Mouse (Mus musculus): ENCODE measurements around the gene Slc4a3.

Gene Slc4a3

GRCm38 (mm10) chr1:75524679-75525078 is 21.4 kb upstream of the Slc4a3 start:
- no peak for DNase-seq

- no peak for DNase-seq
These were observed 15.5 kb upstream of the Slc4a3 start for GRCm38 (mm10) chr1:75530546-75530945.

GRCm38 (mm10) chr1:75532280-75533172 is 13.5 kb upstream of the Slc4a3 start:
- DNase-seq: no peak

- DNase-seq: no peak
These were observed 12.5 kb upstream of the Slc4a3 start for GRCm38 (mm10) chr1:75533325-75534252.

GRCm38 (mm10) chr1:75537587-75537986 is 8.5 kb upstream of the Slc4a3 start:
- no peak for DNase-seq

GRCm38 (mm10) chr1:75538597-75539190 is 7.4 kb upstream of the Slc4a3 start:
- no peak for DNase-seq

GRCm38 (mm10) chr1:75541496-75541895 is 4.6 kb upstream of the Slc4a3 start:
- no peak for DNase-seq

- no peak for DNase-seq
These were observed 1.7 kb upstream of the Slc4a3 start for GRCm38 (mm10) chr1:75544351-75544750.

GRCm38 (mm10) chr1:75547351-75547750 is 1.3 kb downstream of the Slc4a3 start:
- no peak for DNase-seq

GRCm38 (mm10) chr1:75548083-75548482 is 2.0 kb downstream of the Slc4a3 start:
- DNase-seq: no peak

- no peak for DNase-seq
These were observed 2.8 kb downstream of the Slc4a3 start for GRCm38 (mm10) chr1:75548871-75549270.

- DNase-seq: no peak
These were observed 3.5 kb downstream of the Slc4a3 start for GRCm38 (mm10) chr1:75549289-75550279.

- DNase-seq: no peak
These were observed 4.5 kb downstream of the Slc4a3 start for GRCm38 (mm10) chr1:75550586-75550985.

- no peak for DNase-seq
These were observed 9.6 kb downstream of the Slc4a3 start for GRCm38 (mm10) chr1:75555680-75556079.

- DNase-seq: no peak
These were observed 10.2 kb downstream of the Slc4a3 start for GRCm38 (mm10) chr1:75556143-75556781.

GRCm38 (mm10) chr1:75557041-75557440 is 11.0 kb downstream of the Slc4a3 start:
- DNase-seq: no peak

- no peak for DNase-seq
These were observed 12.5 kb downstream of the Slc4a3 start for GRCm38 (mm10) chr1:75558388-75559178.

- DNase-seq: peak; percentile 96
These were observed 13.3 kb downstream of the Slc4a3 start for GRCm38 (mm10) chr1:75559212-75559925.

GRCm38 (mm10) chr1:75560206-75560913 is 14.3 kb downstream of the Slc4a3 start:
- DNase-seq: no peak
